Mouse (Mus musculus): ENCODE data around the gene Tmie. TPM values are rescaled to one million over a fixed set of nuclear protein-coding genes. Genes with fewer than 3 reads are reported as not detected.

Tmie gene
- polyA plus RNA-seq, 1 experiment from 2014 or later, result 0.30 TPM

DNA sequence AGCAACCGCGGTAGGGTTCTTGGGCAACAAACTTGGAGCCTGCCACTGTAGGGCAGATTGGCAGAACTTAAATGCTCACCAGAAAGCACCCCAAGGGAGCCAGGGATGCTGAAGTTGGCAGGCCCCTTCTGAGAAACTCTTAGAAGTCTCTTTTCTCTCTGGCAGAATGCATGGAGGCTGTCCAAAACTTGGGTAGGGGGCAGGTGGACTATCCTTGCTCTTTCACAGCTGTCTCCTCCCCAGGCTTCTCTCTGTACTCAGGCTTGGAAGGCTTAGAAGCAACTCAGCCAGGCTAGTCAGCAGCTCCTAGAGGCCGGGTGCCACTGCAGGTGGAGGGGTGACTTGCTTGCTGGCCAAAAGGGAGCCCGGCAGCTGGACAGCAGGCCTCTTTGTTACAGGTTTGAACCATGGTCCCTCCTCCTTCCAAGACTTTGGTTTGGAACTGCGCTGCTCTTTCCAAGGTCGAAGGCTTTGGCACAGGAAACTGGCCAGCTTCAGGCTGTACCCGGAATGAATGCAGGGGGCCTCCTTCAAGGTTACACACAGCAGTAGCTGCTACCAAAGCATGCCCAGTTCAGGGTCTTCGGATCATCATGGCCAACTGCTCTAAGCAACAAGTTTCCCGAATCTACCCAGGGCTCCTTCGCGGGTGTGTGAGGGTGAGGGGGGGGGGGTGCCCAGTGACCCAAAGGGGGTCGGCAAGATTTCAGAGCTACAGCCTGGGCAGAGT lies 557 bp downstream of the Tmie start, which contains the start of gene Als2cl:
Gene Als2cl (plus strand): TSS at position 680 of the 730 bp plus-strand sequence.
- WGBS, result 13% methylated on average over 12 of the region's 12 CpGs
- Histone ChIP-seq H3K9me3 (replicated peaks; ENCODE audit: control insufficient read depth, low read length) (no peaks in the 10 kb centered on the region), H3K4me1 (ENCODE audit: control insufficient read depth, insufficient read depth, low read length) (peaks cover 5% of the 10 kb centered on the region), H3K4me2 (ENCODE audit: low read length) (peak within 1 kb of the TSS; percentile 76), H3K4me3 (ENCODE audit: low read depth, low read length) (peak within 1 kb of the TSS; percentile 38), H3K36me3 (ENCODE audit: control insufficient read depth, insufficient read depth, low read length) (no peaks in the 10 kb centered on the region), H3K9ac (ENCODE audit: low read length) (peak within 1 kb of the TSS; percentile 41; the same call in 1 of the 2 replicates), H3K27ac (ENCODE audit: low read depth, low read length) (no peak within 1 kb of the TSS), H3K27me3 (replicated peaks; ENCODE audit: control insufficient read depth, insufficient read depth, low read length) (peaks cover 27% of the 10 kb centered on the region)
- ATAC-seq (peak; percentile 11; the same call in 1 of the 2 replicates), DNase-seq (ENCODE audit: low spot score) (no peak)

DNA sequence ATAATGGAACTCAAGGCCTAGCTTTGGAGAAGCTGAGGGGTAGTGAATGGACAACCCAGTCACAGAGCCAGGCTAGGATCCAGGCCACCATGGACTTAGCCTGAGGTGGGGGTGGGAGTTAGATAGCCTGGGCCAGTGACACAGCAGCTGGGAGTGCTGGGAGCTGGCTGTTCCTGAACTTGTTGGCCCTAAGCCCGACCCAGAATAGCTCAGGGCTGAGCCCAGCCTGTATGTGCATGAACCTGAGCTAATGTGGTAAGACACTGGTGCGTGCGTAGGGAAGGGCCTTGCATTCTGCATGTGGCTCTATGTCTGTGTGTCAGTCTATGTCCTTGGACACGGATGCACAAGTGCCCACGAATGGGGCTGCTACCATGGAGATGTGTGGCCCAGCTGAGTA lies 2.0 kb downstream of the Tmie start:
- Histone ChIP-seq H3K4me2 (ENCODE audit: low read length) (no peak overlapping the region), H3K27ac (ENCODE audit: low read depth, low read length) (no peak overlapping the region), H3K4me3 (ENCODE audit: low read depth, low read length) (no peak overlapping the region), H3K9ac (ENCODE audit: low read length) (no peak overlapping the region), H3K36me3 (ENCODE audit: control insufficient read depth, insufficient read depth, low read length) (no peaks in the 10 kb centered on the region), H3K9me3 (replicated peaks; ENCODE audit: control insufficient read depth, low read length) (no peaks in the 10 kb centered on the region), H3K4me1 (ENCODE audit: control insufficient read depth, insufficient read depth, low read length) (peaks cover 12% of the 10 kb centered on the region), H3K27me3 (replicated peaks; ENCODE audit: control insufficient read depth, insufficient read depth, low read length) (peaks cover 33% of the 10 kb centered on the region)
- ATAC-seq (no peak), DNase-seq (ENCODE audit: low spot score) (no peak)
- 86% methylated on average over 5 of the region's 5 CpGs for WGBS

DNA sequence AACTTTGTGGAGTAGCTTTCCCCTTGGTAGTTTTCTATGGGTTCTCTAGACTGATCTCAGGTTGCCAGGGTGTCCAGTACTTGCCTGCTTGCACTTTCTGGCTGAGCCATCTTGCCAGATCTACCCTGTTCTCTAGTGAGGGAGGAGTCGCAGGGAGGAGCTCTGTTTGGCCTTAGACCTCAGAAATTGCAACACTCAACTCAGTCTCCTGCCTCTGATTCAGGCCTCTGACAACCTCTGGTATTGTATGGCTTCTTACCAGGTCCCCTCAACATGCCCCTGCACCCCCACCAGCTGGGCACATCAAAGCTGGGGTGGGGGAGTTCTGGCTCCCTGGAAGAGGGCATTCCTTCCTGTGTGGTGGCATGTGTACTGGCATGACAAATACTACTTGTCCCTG lies 2.6 kb downstream of the Tmie start:
- DNase-seq (ENCODE audit: low spot score) (no peak), ATAC-seq (no peak)
- no peak overlapping the region for H3K4me2 ChIP-seq (ENCODE audit: low read length)
- no peaks in the 10 kb centered on the region for H3K36me3 ChIP-seq (ENCODE audit: control insufficient read depth, insufficient read depth, low read length)
- no peak overlapping the region for H3K27ac ChIP-seq (ENCODE audit: low read depth, low read length)
- H3K27me3 ChIP-seq (replicated peaks; ENCODE audit: control insufficient read depth, insufficient read depth, low read length), result peaks cover 38% of the 10 kb centered on the region
- WGBS, result 100% methylated on average over 1 of the region's 1 CpGs
- no peaks in the 10 kb centered on the region for H3K9me3 ChIP-seq (replicated peaks; ENCODE audit: control insufficient read depth, low read length)
- H3K9ac ChIP-seq (ENCODE audit: low read length), result no peak overlapping the region
- no peak overlapping the region for H3K4me3 ChIP-seq (ENCODE audit: low read depth, low read length)
- H3K4me1 ChIP-seq (ENCODE audit: control insufficient read depth, insufficient read depth, low read length), result peaks cover 12% of the 10 kb centered on the region

DNA sequence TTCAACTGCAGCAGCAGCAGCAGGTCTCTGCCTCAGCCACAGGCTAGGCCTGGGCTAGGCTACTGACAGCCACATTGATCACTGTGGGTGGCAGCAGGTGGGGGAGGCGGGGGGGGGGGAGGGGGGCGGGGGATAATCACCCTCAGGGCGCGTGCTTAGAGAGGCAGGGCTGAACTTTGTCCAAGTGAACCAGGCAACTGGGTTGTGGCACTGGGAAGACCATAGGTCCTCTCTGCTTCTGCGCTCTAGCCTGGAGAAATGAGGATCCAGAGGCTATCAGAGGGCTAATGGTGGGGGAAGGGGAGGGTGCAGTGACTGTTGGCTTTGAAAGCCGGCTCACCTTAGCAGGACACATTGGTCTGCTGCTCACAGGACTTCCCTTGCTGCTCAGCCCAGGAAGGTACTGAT lies 4.6 kb downstream of the Tmie start:
- H3K27ac ChIP-seq (ENCODE audit: low read depth, low read length), result no peak overlapping the region
- H3K4me2 ChIP-seq (ENCODE audit: low read length), result no peak overlapping the region
- H3K27me3 ChIP-seq (replicated peaks; ENCODE audit: control insufficient read depth, insufficient read depth, low read length), result peaks cover 31% of the 10 kb centered on the region
- ATAC-seq (no peak; the same call in 1 of the 2 replicates), DNase-seq (ENCODE audit: low spot score) (no peak)
- WGBS, result 28% methylated on average over 4 of the region's 6 CpGs
- H3K36me3 ChIP-seq (ENCODE audit: control insufficient read depth, insufficient read depth, low read length), result no peaks in the 10 kb centered on the region
- no peak overlapping the region for H3K9ac ChIP-seq (ENCODE audit: low read length)
- no peaks in the 10 kb centered on the region for H3K9me3 ChIP-seq (replicated peaks; ENCODE audit: control insufficient read depth, low read length)
- no peak overlapping the region for H3K4me3 ChIP-seq (ENCODE audit: low read depth, low read length)
- peaks cover 12% of the 10 kb centered on the region for H3K4me1 ChIP-seq (ENCODE audit: control insufficient read depth, insufficient read depth, low read length)

DNA sequence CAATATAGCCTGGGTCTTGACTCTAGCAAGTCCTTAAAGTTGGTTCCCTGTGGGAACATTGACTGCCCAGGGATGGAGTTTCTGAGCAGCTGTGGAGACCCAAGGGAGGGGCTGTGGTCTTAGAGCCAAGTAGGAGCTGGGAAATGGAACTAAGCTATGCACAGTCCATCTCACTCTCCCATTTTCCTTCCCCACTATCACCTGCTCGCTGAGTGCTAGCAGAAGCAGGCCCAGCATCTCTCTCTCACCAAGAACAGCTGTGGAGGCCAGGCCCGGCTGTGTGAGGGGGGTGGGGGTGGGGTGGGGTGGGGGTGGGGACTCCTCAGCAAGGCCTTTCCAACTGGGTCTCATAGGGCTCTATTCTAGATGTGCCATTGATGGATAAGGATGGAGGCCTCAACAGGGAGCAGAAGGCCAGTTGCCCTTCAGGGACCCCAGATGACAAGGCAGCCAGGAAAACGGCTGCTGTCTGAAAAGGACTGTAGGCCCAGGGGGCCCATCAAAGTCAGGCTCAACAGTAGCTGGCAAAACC lies 5.2 kb downstream of the Tmie start:
- DNase-seq (ENCODE audit: low spot score) (peak; percentile 7), ATAC-seq (peak; percentile 30; the same call in 1 of the 2 replicates)
- Histone ChIP-seq H3K27me3 (replicated peaks; ENCODE audit: control insufficient read depth, insufficient read depth, low read length) (peaks cover 25% of the 10 kb centered on the region), H3K27ac (ENCODE audit: low read depth, low read length) (no peak overlapping the region), H3K4me3 (ENCODE audit: low read depth, low read length) (no peak overlapping the region), H3K36me3 (ENCODE audit: control insufficient read depth, insufficient read depth, low read length) (no peaks in the 10 kb centered on the region), H3K9me3 (replicated peaks; ENCODE audit: control insufficient read depth, low read length) (no peaks in the 10 kb centered on the region), H3K9ac (ENCODE audit: low read length) (no peak overlapping the region), H3K4me2 (ENCODE audit: low read length) (peak overlapping the region; percentile 54; the same call in 1 of the 2 replicates), H3K4me1 (ENCODE audit: control insufficient read depth, insufficient read depth, low read length) (peaks cover 12% of the 10 kb centered on the region)
- WGBS, result 11% methylated on average over 3 of the region's 3 CpGs

DNA sequence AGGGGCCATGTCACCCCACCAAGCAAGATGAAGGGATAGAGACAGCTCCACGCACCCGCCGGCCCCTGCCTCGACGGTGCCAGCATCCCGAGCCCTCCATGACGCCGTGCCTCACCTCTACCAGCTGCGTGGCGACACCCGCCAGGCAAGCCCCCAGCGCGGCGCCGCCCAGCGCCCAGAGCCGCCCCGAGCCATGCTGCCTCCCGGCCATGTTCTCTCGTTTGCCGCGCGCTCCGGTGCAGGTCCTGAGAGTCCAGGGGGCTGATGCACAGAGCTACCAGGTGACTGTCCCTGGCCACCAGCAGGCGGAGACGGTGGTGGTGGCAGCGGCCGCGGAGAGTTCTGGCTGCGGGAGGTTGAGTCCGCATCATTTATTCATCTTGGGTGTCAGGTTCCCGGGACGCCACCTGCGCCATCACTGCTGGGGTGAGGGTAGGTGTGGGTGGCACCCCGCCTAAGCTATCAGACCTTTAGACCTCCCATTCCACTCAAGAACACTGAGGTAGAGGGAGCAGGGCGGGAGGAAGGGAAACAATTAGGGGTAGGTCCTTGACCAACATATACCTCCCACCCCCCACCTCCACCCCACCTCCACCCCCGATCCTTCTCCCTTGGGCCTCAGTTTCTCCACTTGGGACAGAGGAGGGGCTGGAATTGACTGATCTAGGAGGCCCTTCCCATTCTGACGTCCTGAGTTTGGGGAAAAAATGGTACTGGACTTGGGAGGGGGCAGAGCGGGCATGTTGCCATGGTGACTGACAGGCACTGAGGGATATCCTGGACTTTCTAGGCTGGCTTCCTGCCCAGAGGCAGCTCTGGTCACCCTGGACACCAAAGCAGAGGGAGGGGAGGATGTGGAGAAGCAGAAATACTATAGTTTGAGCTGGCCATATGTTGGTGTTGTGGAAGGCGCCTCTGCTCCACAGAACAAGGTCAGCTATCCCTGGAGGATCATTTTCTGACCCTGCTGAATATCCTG lies 5.9 kb downstream of the Tmie start:
- 8% methylated on average over 40 of the region's 40 CpGs for WGBS
- Histone ChIP-seq H3K4me1 (ENCODE audit: control insufficient read depth, insufficient read depth, low read length) (peaks cover 12% of the 10 kb centered on the region), H3K27ac (ENCODE audit: low read depth, low read length) (no peak overlapping the region), H3K4me3 (ENCODE audit: low read depth, low read length) (peak overlapping the region; percentile 23), H3K36me3 (ENCODE audit: control insufficient read depth, insufficient read depth, low read length) (no peaks in the 10 kb centered on the region), H3K27me3 (replicated peaks; ENCODE audit: control insufficient read depth, insufficient read depth, low read length) (peaks cover 18% of the 10 kb centered on the region), H3K9ac (ENCODE audit: low read length) (peak overlapping the region; percentile 45), H3K9me3 (replicated peaks; ENCODE audit: control insufficient read depth, low read length) (no peaks in the 10 kb centered on the region), H3K4me2 (ENCODE audit: low read length) (peak overlapping the region; percentile 54)
- peak; percentile 76 for ATAC-seq
- peak; percentile 78 for DNase-seq (ENCODE audit: low spot score)

DNA sequence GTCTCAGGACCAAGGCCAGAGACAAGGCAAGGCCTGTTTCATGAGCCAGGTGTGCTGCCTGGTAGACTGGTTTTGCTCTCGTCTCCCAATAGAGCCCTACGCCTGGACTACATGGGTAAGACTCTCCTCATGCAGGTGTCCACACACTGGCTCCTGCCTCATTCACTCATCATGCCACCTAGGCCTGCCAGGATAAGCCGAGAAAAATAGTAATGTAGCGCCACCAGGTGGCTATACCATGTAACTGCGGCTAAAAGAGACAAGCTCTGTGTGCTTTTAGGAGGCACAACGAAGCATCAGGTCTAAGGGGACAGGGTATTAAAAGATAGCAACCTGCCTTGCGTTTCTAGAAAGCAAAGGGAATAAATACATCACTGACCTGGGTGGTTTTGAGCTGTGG lies 8.9 kb downstream of the Tmie start:
- ATAC-seq (no peak), DNase-seq (ENCODE audit: low spot score) (peak; percentile 64)
- 0 out of 2 replicates have a peak, but pooled peaks cover 16% of the 10 kb centered on the region for H3K27me3 ChIP-seq (replicated peaks; ENCODE audit: control insufficient read depth, insufficient read depth, low read length)
- no peak overlapping the region for H3K4me3 ChIP-seq (ENCODE audit: low read depth, low read length)
- WGBS, result 19% methylated on average over 7 of the region's 7 CpGs
- H3K27ac ChIP-seq (ENCODE audit: low read depth, low read length), result no peak overlapping the region
- no peaks in the 10 kb centered on the region for H3K9me3 ChIP-seq (replicated peaks; ENCODE audit: control insufficient read depth, low read length)
- H3K4me2 ChIP-seq (ENCODE audit: low read length), result no peak overlapping the region
- H3K36me3 ChIP-seq (ENCODE audit: control insufficient read depth, insufficient read depth, low read length), result no peaks in the 10 kb centered on the region
- H3K9ac ChIP-seq (ENCODE audit: low read length), result no peak overlapping the region
- peaks cover 12% of the 10 kb centered on the region for H3K4me1 ChIP-seq (ENCODE audit: control insufficient read depth, insufficient read depth, low read length)

DNA sequence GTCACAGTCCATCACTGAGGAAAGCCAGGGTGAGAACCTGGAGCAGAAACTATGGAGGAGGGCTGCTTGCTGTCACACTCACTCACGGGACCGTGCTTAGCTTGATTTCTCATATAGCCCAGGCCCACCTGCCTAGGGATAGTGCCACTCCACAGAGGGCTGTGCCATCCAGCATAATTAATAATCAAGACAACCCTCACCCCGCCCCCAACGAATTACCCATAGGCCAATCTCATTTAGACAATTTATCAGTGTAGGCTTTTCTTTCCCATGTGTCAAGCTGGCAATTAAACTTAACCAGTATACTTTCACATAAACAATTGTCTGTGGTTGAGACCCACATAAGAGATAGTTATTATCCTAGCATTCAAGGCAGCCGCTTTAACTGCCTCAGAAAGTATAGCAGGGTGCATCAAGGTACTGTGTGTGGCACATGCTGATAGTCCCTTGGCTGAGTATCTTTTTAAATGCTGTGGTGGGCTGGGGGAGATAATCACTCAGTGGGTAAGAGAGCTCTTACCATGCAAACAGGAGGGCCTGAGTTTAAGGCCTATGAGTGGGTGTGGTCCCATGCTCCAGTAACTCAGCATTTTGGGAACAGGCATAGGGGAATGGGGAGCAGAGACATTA lies 20.8 kb downstream of the Tmie start:
- DNase-seq (ENCODE audit: low spot score) (no peak), ATAC-seq (no peak)
- Histone ChIP-seq H3K9me3 (replicated peaks; ENCODE audit: control insufficient read depth, low read length) (no peaks in the 10 kb centered on the region), H3K4me2 (ENCODE audit: low read length) (no peak overlapping the region), H3K4me3 (ENCODE audit: low read depth, low read length) (no peak overlapping the region), H3K36me3 (ENCODE audit: control insufficient read depth, insufficient read depth, low read length) (no peaks in the 10 kb centered on the region), H3K27me3 (replicated peaks; ENCODE audit: control insufficient read depth, insufficient read depth, low read length) (0 out of 2 replicates have a peak, but pooled peaks cover 8% of the 10 kb centered on the region), H3K4me1 (ENCODE audit: control insufficient read depth, insufficient read depth, low read length) (0 out of 2 replicates have a peak, but pooled peaks cover 3% of the 10 kb centered on the region), H3K27ac (ENCODE audit: low read depth, low read length) (no peak overlapping the region), H3K9ac (ENCODE audit: low read length) (no peak overlapping the region)
- 83% methylated on average over 5 of the region's 5 CpGs for WGBS

All from forebrain, embryonic 14.5 days (tissue).